Mouse (Mus musculus) CH12.LX (cell line): ENCODE measurements around the gene Aspdh. TPM values are rescaled to one million over a fixed set of nuclear protein-coding genes. Genes with fewer than 3 reads are reported as not detected.

Source experiments
- DNase-seq: peaks from one replicate; pipeline ENCODE4 v3.0.0-alpha.2; 2013; ENCODE audit errors: extremely low read depth
- H3K27ac ChIP-seq: 2 replicates; pipeline ENCODE4 v1.5.1; 2012; ENCODE audit warnings: low read depth, mild to moderate bottlenecking, control low read depth, moderate library complexity; ENCODE audit not compliant: insufficient read depth
- H3K27me3 ChIP-seq: replicated peaks from 2 replicates; pipeline ENCODE3; 2012; ENCODE audit warnings: inconsistent platforms
- H3K36me3 ChIP-seq, 2 experiments: replicated peaks in 1 of 2; 2 replicates each; pipeline versions ENCODE3 to v1.6.1; 2012; ENCODE audit warnings: inconsistent platforms in 1 of 2, low read length in 1 of 2, mild to moderate bottlenecking in 1 of 2, mixed read lengths in 1 of 2, moderate library complexity in 1 of 2; ENCODE audit not compliant: control insufficient read depth in 1 of 2, insufficient read depth in 1 of 2
- H3K4me1 ChIP-seq, 2 experiments: 2 replicates each; pipeline ENCODE4 v1.6.1; 2012; ENCODE audit warnings: inconsistent platforms in 1 of 2, moderate library complexity in 1 of 2; ENCODE audit not compliant: insufficient read depth in 2 of 2, control insufficient read depth in 1 of 2
- H3K4me2 ChIP-seq: 2 replicates; pipeline ENCODE4 v1.6.1; 2012; ENCODE audit warnings: low read depth, mild to moderate bottlenecking, control low read depth; ENCODE audit not compliant: poor library complexity, insufficient read depth, severe bottlenecking
- H3K4me3 ChIP-seq, 3 experiments: fragments of 150-350 bp in 1 of 3; sonication (generic) in 1 of 3; replicated peaks in 1 of 3; 2 replicates each; pipeline versions ENCODE3 to v1.5.1; 2011 to 2012; ENCODE audit warnings: low read depth in 2 of 3, low read length in 2 of 3, mild to moderate bottlenecking in 2 of 3, moderate library complexity in 2 of 3, control low read depth in 1 of 3, improper control_type of control experiment in 1 of 3, inconsistent platforms in 1 of 3, mixed read lengths in 1 of 3; ENCODE audit not compliant: poor library complexity in 1 of 3
- H3K79me2 ChIP-seq: replicated peaks from 2 replicates; pipeline ENCODE4 v1.6.1; 2012; ENCODE audit warnings: mild to moderate bottlenecking, moderate library complexity; ENCODE audit not compliant: control insufficient read depth, poor library complexity, insufficient read depth, severe bottlenecking; ENCODE audit errors: extremely low read depth
- H3K9ac ChIP-seq: 2 replicates; pipeline ENCODE4 v1.6.1; 2012; ENCODE audit warnings: low read depth, mild to moderate bottlenecking, control low read depth, moderate library complexity; ENCODE audit not compliant: insufficient read depth
- H3K9me3 ChIP-seq: replicated peaks from 2 replicates; pipeline ENCODE3; 2012; ENCODE audit warnings: low read length, inconsistent platforms, mixed read lengths
- CHD2 ChIP-seq: IDR thresholded peaks from 2 replicates; pipeline ENCODE4 v1.6.1; 2011; ENCODE audit warnings: low read length, improper control_type of control experiment
- ELF1 ChIP-seq: IDR thresholded peaks from 2 replicates; pipeline ENCODE4 v1.6.1; 2014; ENCODE audit warnings: low read depth, mild to moderate bottlenecking, inconsistent platforms, low read length, improper control_type of control experiment
- ETS1 ChIP-seq: conservative IDR thresholded peaks from 2 replicates; pipeline ENCODE4 v1.6.1; 2012; ENCODE audit warnings: low read depth, mild to moderate bottlenecking, inconsistent platforms, low read length, improper control_type of control experiment, moderate library complexity
- IRF4 ChIP-seq: IDR thresholded peaks from 2 replicates; pipeline ENCODE4 v1.6.1; 2014; ENCODE audit warnings: low read depth, mild to moderate bottlenecking, inconsistent platforms, low read length, improper control_type of control experiment
- JUND ChIP-seq: conservative IDR thresholded peaks from 2 replicates; pipeline ENCODE4 v1.6.1; 2011; ENCODE audit warnings: low read depth, low read length, improper control_type of control experiment
- MEF2A ChIP-seq: IDR thresholded peaks from 2 replicates; pipeline ENCODE4 v1.6.1; 2014; ENCODE audit warnings: low read depth, mild to moderate bottlenecking, inconsistent platforms, low read length, improper control_type of control experiment, borderline replicate concordance
- NELFE ChIP-seq: IDR thresholded peaks from 2 replicates; pipeline ENCODE4 v1.6.1; 2011; ENCODE audit warnings: low read depth, low read length, improper control_type of control experiment
- NRF1 ChIP-seq: IDR thresholded peaks from 2 replicates; pipeline ENCODE4 v1.6.1; 2014; ENCODE audit warnings: low read depth, mild to moderate bottlenecking, inconsistent platforms, low read length, improper control_type of control experiment, moderate library complexity
- PAX5 ChIP-seq: IDR thresholded peaks from 2 replicates; pipeline ENCODE4 v1.6.1; 2012; ENCODE audit warnings: low read length, inconsistent platforms, mixed read lengths
- POLR2AphosphoS2 ChIP-seq: IDR thresholded peaks from 2 replicates; pipeline ENCODE4 v1.6.1; 2011; ENCODE audit warnings: low read depth, low read length, improper control_type of control experiment
- RAD21 ChIP-seq: IDR thresholded peaks from 2 replicates; pipeline ENCODE4 v1.6.1; 2011; ENCODE audit warnings: low read depth, mild to moderate bottlenecking, low read length, improper control_type of control experiment, moderate library complexity
- SIN3A ChIP-seq: IDR thresholded peaks from 2 replicates; pipeline ENCODE4 v1.6.1; 2012; ENCODE audit warnings: low read length, improper control_type of control experiment, inconsistent platforms
- TBP ChIP-seq: conservative IDR thresholded peaks from 2 replicates; pipeline ENCODE4 v1.6.1; 2011; ENCODE audit warnings: low read depth, low read length, improper control_type of control experiment
- UBTF ChIP-seq: IDR thresholded peaks from 2 replicates; pipeline ENCODE4 v1.6.1; 2012; ENCODE audit warnings: low read depth, mild to moderate bottlenecking, inconsistent platforms, low read length, improper control_type of control experiment, moderate library complexity
- USF1 ChIP-seq: IDR thresholded peaks from 2 replicates; pipeline ENCODE4 v1.6.1; 2014; ENCODE audit warnings: low read depth, mild to moderate bottlenecking, inconsistent platforms, low read length, improper control_type of control experiment
- USF2 ChIP-seq: conservative IDR thresholded peaks from 2 replicates; pipeline ENCODE4 v1.6.1; 2011; ENCODE audit warnings: low read depth, low read length, improper control_type of control experiment
- ZKSCAN1 ChIP-seq: IDR thresholded peaks from 2 replicates; pipeline ENCODE4 v1.6.1; 2012; ENCODE audit warnings: low read depth, inconsistent platforms, low read length, improper control_type of control experiment, borderline replicate concordance
- ZMIZ1 ChIP-seq: IDR thresholded peaks from 2 replicates; pipeline ENCODE4 v1.6.1; 2012; ENCODE audit warnings: low read depth, mild to moderate bottlenecking, inconsistent platforms, low read length, improper control_type of control experiment
- ZNF384 ChIP-seq: IDR thresholded peaks from 2 replicates; pipeline ENCODE4 v1.6.1; 2012; ENCODE audit warnings: low read depth, low read length, improper control_type of control experiment, inconsistent platforms
- dilution Hi-C: fragments of 300-500 bp; cut with MboI; formaldehyde crosslinking; loops from 2 replicates; pipeline ENCODE4 v1.14.3; 2020; ENCODE audit warnings: low sequenced_read_pairs; ENCODE audit not compliant: extremely low pct_unique_long_range_greater_than_20kb, extremely low pct_ligation_motif_present
- in situ Hi-C: fragments of 300-500 bp; cut with MboI; formaldehyde crosslinking; loops from 3 replicates; pipeline ENCODE4 v1.14.3; 2019; ENCODE audit warnings: low sequenced_read_pairs, low pct_ligation_motif_present, low pct_unique_long_range_greater_than_20kb, mixed read lengths
- polyA plus RNA-seq: library from polyadenylated mRNA; unstranded; fragments of >175 nt; gene quantifications from 2 replicates; pipeline ENCODE4 v1.2.1, GENCODE M21; 2012; ENCODE audit warnings: low read depth; ENCODE audit not compliant: insufficient read length
- total RNA-seq, 2 experiments: library from RNA; depleted of rRNA; stranded (reverse); fragments of 300-350 nt in 1 of 2; fragments of >200 nt in 1 of 2; gene quantifications; 2 replicates each; pipeline ENCODE4 v1.2.3; 2012 to 2014

Gene Aspdh
- total and polyA plus RNA-seq, 3 experiments, result not detected

GRCm38 (mm10) chr7:44429534-44430488 is 35.4 kb upstream of the Aspdh start:
- no peak overlapping the region for H3K9ac ChIP-seq
- no peak overlapping the region for H3K27ac ChIP-seq
- in situ Hi-C loops, result no loop called here
- dilution Hi-C loops, result no loop called here
- TF ChIP-seq JUND, result no peak
- no peak for TF ChIP-seq MEF2A
- no peak for TF ChIP-seq USF2
- no peak for TF ChIP-seq NRF1
- no peak for TF ChIP-seq ZKSCAN1
- TF ChIP-seq ZMIZ1, result no peak
- no peak for TF ChIP-seq ETS1
- no peak for TF ChIP-seq CHD2
- no peak for TF ChIP-seq RAD21
- H3K9me3 ChIP-seq, result no peaks in the 10 kb centered on the region
- peaks cover 70% of the 10 kb centered on the region for H3K27me3 ChIP-seq
- H3K79me2 ChIP-seq, result no peaks in the 10 kb centered on the region
- H3K36me3 ChIP-seq, result no peaks in the 10 kb centered on the region
- H3K4me3 ChIP-seq, result no peak overlapping the region
- H3K4me2 ChIP-seq, result no peak overlapping the region
- no peak for DNase-seq
- peaks cover 5 to 24% of the 10 kb centered on the region in 2 experiments for H3K4me1 ChIP-seq

- Histone ChIP-seq H3K4me3 (no peak overlapping the region), H3K79me2 (no peaks in the 10 kb centered on the region), H3K27me3 (peaks cover 68% of the 10 kb centered on the region), H3K27ac (no peak overlapping the region), H3K9me3 (no peaks in the 10 kb centered on the region), H3K36me3 (no peaks in the 10 kb centered on the region), H3K9ac (no peak overlapping the region), H3K4me1 (peaks cover 6 to 32% of the 10 kb centered on the region in 2 experiments), H3K4me2 (no peak overlapping the region)
- in situ Hi-C loops (no loop called here), dilution Hi-C loops (no loop called here)
- no peak for DNase-seq
- TF ChIP-seq CHD2, result no peak
- TF ChIP-seq NELFE, result no peak
- no peak for TF ChIP-seq USF1
- TF ChIP-seq ELF1, result no peak
- TF ChIP-seq TBP, result no peak
- no peak for TF ChIP-seq UBTF
- no peak for TF ChIP-seq IRF4
- no peak for TF ChIP-seq SIN3A
- TF ChIP-seq ZNF384, result no peak
- TF ChIP-seq PAX5, result no peak
- TF ChIP-seq POLR2AphosphoS2, result no peak
Measured at GRCm38 (mm10) chr7:44432550-44432949, 32.6 kb upstream of the Aspdh start.
